Mouse (Mus musculus) limb, embryonic 14.5 days (tissue): ENCODE measurements around the gene Plcb4. TPM values are rescaled to one million over a fixed set of nuclear protein-coding genes. Genes with fewer than 3 reads are reported as not detected.

Source experiments
- ATAC-seq: fragments of 200-750 bp; cut with Nextera tagmentation; 2 replicates; pipeline ENCODE4 v1.8.0; 2017; ENCODE audit warnings: low read depth, moderate number of reproducible peaks, moderate TSS enrichment; ENCODE audit not compliant: low FRiP score
- DNase-seq: peaks from one replicate; pipeline ENCODE4 v3.0.0-alpha.2; 2015; ENCODE audit warnings: low spot score
- H3K27ac ChIP-seq: fragments of 300-500 bp; sonication (generic); replicated peaks from 2 replicates; pipeline ENCODE4 v1.5.1; 2014; ENCODE audit warnings: low read depth, mild to moderate bottlenecking, low read length, moderate library complexity, mixed read lengths
- H3K27me3 ChIP-seq: fragments of 300-500 bp; sonication (generic); 2 replicates; pipeline ENCODE4 v1.6.1; 2014; ENCODE audit warnings: low read length, mixed read lengths; ENCODE audit not compliant: control insufficient read depth, insufficient read depth
- H3K36me3 ChIP-seq: fragments of 300-500 bp; sonication (generic); 2 replicates; pipeline ENCODE4 v1.6.1; 2014; ENCODE audit warnings: mild to moderate bottlenecking, low read length, moderate library complexity, mixed read lengths; ENCODE audit not compliant: control insufficient read depth, insufficient read depth
- H3K4me1 ChIP-seq: fragments of 300-500 bp; sonication (generic); 2 replicates; pipeline ENCODE4 v1.6.1; 2014; ENCODE audit warnings: antibody characterized with exemption, low read length, mixed read lengths; ENCODE audit not compliant: control insufficient read depth, insufficient read depth
- H3K4me2 ChIP-seq: fragments of 300-500 bp; sonication (generic); replicated peaks from 2 replicates; pipeline ENCODE4 v1.6.1; 2014; ENCODE audit warnings: low read depth, mild to moderate bottlenecking, low read length, moderate library complexity; ENCODE audit not compliant: severe bottlenecking
- H3K4me3 ChIP-seq: fragments of 300-500 bp; sonication (generic); replicated peaks from 2 replicates; pipeline ENCODE4 v1.5.1; 2014; ENCODE audit warnings: low read length
- H3K9ac ChIP-seq: fragments of 300-500 bp; sonication (generic); 2 replicates; pipeline ENCODE4 v1.6.1; 2014; ENCODE audit warnings: mild to moderate bottlenecking, low read depth, low read length, moderate library complexity; ENCODE audit not compliant: severe bottlenecking
- H3K9me3 ChIP-seq: fragments of 300-500 bp; sonication (generic); 2 replicates; pipeline ENCODE4 v1.6.1; 2016; ENCODE audit warnings: low read length; ENCODE audit not compliant: control insufficient read depth
- POLR2A ChIP-seq: fragments of 200-500 bp; IDR thresholded peaks from 2 replicates; pipeline ENCODE4 v1.8.0; 2012; ENCODE audit warnings: inconsistent platforms, mild to moderate bottlenecking, moderate library complexity, borderline replicate concordance; ENCODE audit not compliant: insufficient read depth, insufficient read length; ENCODE audit errors: extremely low read depth
- WGBS: fragments of 180-500 bp; shearing (Covaris S2); extraction: QIAGEN DNeasy Blood & Tissue Kit; methylation state at CpG from one replicate; pipeline ENCODE4 v1.1.7; 2014; 5-methylcytosine and 5-hydroxymethylcytosine counted together
- polyA plus RNA-seq, 2 experiments: library from polyadenylated mRNA; depleted of rRNA in 1 of 2; stranded (reverse) in 1 of 2; unstranded in 1 of 2; fragments of >200 nt; fragmentation: Nextera tagmentation in 1 of 2; extraction: Ambion mirVana in 1 of 2; gene quantifications; 2 replicates each; pipeline versions ENCODE4 v1.2.1 to v1.2.3; 2012 to 2014

The Plcb4 gene
- polyA plus RNA-seq, 2 experiments, result 13.1 to 23.1 TPM

DNA sequence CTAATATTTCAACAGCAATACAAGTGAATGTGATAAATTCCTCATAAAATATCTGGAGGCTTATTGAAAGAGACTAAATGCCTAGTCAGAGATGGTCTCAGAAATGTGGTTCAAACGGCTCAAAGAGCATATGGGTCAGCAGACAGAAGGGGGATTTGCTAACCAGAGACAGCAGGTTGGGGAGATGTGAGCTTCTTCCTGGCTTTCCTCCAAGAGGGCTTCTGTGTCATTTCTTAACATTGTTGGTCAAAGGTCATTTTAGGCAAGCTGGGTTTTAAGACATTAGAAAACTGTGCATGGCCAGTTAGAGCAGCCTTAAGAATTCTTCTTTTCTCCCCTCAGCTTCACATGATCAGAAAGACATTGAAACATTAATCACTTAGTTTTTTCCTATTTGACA is 178.9 kb downstream of the Plcb4 start:
- DNase-seq (no peak), ATAC-seq (no peak)
- no peaks in the 10 kb centered on the region for H3K4me1 ChIP-seq
- H3K4me2 ChIP-seq, result no peak overlapping the region
- H3K9ac ChIP-seq, result no peak overlapping the region
- no peak overlapping the region for H3K27ac ChIP-seq
- 76% methylated on average over 1 of the region's 1 CpGs for WGBS
- no peak overlapping the region for H3K4me3 ChIP-seq
- no peaks in the 10 kb centered on the region for H3K27me3 ChIP-seq
- no peaks in the 10 kb centered on the region for H3K9me3 ChIP-seq
- TF ChIP-seq POLR2A, result no peak
- H3K36me3 ChIP-seq, result no peaks in the 10 kb centered on the region

DNA sequence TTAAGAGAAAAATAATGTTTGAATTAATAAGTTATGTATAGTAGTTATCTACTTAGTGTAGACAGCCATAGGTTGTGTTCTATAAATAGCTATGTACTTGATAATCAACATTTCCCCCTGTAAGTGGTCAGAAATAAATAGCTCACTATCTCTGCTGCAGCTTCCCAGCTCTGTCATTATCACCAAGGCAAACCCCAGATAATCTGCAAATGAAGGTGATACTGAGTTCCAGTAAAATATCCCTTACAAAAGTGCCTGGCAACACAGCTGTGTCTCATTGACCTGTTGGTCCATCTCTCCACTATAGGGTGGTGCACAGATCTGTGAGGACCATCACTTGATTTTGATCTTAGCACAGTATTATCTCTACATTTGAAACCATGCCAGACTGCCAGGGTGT is 179.3 kb downstream of the Plcb4 start:
- no peak overlapping the region for H3K9ac ChIP-seq
- no peak overlapping the region for H3K27ac ChIP-seq
- DNase-seq (no peak), ATAC-seq (no peak)
- no peaks in the 10 kb centered on the region for H3K9me3 ChIP-seq
- no peaks in the 10 kb centered on the region for H3K27me3 ChIP-seq
- H3K36me3 ChIP-seq, result no peaks in the 10 kb centered on the region
- H3K4me3 ChIP-seq, result no peak overlapping the region
- H3K4me2 ChIP-seq, result no peak overlapping the region
- no peak for TF ChIP-seq POLR2A
- no peaks in the 10 kb centered on the region for H3K4me1 ChIP-seq

DNA sequence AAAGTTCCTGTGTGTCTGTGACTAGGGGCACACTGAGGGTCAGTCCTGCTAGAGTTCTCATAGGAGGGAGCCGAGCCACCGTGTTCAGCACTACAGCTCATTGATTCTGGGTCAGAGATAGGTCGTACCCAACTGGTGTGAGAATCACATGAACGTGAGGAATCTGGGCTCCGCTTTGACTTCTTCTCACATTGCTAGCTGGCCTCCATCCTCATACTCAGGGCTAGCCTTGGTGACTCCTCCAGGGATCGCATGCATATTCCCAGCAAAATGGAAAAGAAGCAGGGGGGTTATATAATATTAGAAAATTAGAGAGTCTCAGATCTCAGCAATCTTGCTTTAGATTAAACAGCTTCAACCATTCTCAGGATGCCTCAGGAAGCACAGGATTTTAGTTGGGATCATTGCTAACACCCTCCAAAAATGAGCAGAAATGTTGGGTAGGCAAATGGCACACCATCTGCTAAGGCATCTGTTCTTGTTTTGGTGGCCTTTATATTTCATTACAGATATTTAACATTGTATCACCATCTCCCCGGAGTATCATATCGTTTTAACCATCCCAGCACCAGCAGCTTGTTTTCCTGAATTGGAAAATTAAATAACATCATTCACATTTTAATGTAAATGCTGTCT is 180.0 kb downstream of the Plcb4 start:
- no peak for DNase-seq
- H3K9ac ChIP-seq, result no peak overlapping the region
- H3K4me1 ChIP-seq, result no peaks in the 10 kb centered on the region
- no peak overlapping the region for H3K4me2 ChIP-seq
- no peaks in the 10 kb centered on the region for H3K36me3 ChIP-seq
- H3K4me3 ChIP-seq, result no peak overlapping the region
- no peak for ATAC-seq
- WGBS, result 82% methylated on average over 8 of the region's 8 CpGs
- no peak for TF ChIP-seq POLR2A
- H3K27ac ChIP-seq, result no peak overlapping the region
- no peaks in the 10 kb centered on the region for H3K27me3 ChIP-seq
- no peaks in the 10 kb centered on the region for H3K9me3 ChIP-seq

DNA sequence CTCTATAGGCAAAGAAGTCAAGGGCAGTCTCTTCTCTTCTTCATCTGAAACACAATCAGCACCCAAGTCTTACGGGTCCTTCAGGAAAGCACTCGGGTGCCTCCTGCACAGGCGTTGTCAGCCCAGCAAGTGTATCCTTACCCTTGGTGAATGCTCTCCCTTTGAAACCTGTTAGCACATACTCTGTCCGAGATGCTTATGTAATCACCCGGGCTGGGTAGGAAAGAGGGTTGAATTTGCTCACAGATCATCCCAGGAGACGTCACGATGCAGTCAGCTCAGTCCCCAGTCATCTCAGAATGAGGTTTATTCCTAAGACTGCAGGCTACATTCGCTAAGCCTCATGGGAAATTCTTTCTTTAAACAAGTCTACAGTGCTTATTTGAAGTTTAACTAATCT is 184.9 kb downstream of the Plcb4 start:
- ATAC-seq, result no peak
- no peaks in the 10 kb centered on the region for H3K9me3 ChIP-seq
- H3K4me1 ChIP-seq, result no peaks in the 10 kb centered on the region
- H3K27me3 ChIP-seq, result no peaks in the 10 kb centered on the region
- no peak for TF ChIP-seq POLR2A
- no peak overlapping the region for H3K4me2 ChIP-seq
- no peak overlapping the region for H3K4me3 ChIP-seq
- no peaks in the 10 kb centered on the region for H3K36me3 ChIP-seq
- no peak overlapping the region for H3K27ac ChIP-seq
- no peak overlapping the region for H3K9ac ChIP-seq
- no peak for DNase-seq
- 82% methylated on average over 8 of the region's 8 CpGs for WGBS

DNA sequence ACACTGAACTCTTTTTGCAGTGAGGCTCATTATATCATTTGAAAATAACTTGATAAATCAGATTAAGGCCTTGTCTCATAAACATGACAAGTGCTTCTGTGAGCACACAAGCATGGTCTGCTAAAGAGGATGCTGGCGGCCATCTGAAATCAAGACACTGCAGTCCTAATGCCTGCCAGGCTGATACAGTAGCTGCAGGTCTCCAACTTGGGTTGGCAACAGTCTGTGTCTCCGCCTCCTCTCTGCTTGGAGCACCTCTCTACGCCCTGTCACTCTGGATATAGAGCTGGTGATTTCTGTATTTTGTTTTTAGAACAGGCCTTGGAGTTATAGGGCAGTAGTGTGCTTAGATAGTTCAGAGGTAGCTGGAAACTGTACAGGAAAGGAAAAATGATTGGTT is 188.1 kb downstream of the Plcb4 start:
- TF ChIP-seq POLR2A, result no peak
- no peak overlapping the region for H3K27ac ChIP-seq

DNA sequence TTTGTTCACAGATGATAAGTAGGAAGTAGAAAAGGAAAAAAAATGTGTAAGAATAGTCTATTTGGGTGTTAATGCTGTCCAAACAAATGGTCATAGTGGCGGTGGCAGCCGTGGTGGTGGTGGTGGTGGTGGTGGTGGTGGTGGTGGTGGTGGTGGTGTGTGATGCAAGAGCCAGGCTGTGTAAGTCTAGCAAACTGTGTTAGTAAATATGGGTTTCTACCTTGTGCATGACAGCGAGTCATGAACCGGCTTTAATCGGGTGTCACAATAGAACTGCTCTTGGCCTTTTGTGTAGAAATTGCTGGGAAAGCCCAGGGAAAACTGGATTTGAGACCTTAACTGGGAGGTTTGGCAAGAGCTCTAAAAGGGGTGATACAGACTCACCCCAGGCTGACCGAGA is 188.9 kb downstream of the Plcb4 start:
- Histone ChIP-seq H3K4me2 (no peak overlapping the region), H3K27ac (no peak overlapping the region), H3K9ac (no peak overlapping the region), H3K27me3 (no peaks in the 10 kb centered on the region), H3K36me3 (no peaks in the 10 kb centered on the region), H3K4me1 (no peaks in the 10 kb centered on the region), H3K4me3 (no peak overlapping the region), H3K9me3 (no peaks in the 10 kb centered on the region)
- no peak for ATAC-seq
- no peak for TF ChIP-seq POLR2A
- WGBS, result 91% methylated on average over 6 of the region's 6 CpGs
- no peak for DNase-seq

More for the DNA sequence above, 188.1 kb downstream of the Plcb4 start:
- Histone ChIP-seq H3K4me1 (no peaks in the 10 kb centered on the region), H3K9ac (no peak overlapping the region), H3K9me3 (no peaks in the 10 kb centered on the region), H3K4me3 (no peak overlapping the region), H3K36me3 (no peaks in the 10 kb centered on the region), H3K27me3 (no peaks in the 10 kb centered on the region), H3K4me2 (no peak overlapping the region)
- ATAC-seq (no peak), DNase-seq (no peak)
- WGBS, result 91% methylated on average over 3 of the region's 3 CpGs
